Mouse (Mus musculus): ENCODE measurements around the gene Cela3a.

Cela3a gene

GRCm38 (mm10) chr4:137409691-137410090, at the start of gene Cela3a:
Cela3a (minus strand) TSS chr4:137409791.
- CTCF ChIA-PET = no interaction called here

DNA sequence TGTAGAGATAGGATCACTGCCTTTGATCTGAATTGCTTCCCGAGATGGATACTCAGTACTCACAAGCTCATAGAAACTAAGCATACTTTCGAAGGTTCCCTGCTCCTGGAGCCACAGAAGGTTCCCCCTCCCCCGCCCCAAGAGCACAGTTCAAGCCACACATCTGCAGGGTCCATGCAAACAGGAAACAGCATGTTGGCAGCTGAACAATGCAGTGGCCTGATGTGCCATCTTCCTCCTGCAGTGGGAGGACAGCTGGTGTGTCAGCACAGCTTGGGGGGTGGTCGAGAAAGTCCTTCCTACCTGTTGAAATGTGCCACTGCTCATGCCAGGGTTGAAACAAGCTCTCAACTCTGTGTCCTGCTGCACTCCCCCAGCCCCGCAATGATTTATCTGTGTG, 49.3 kb upstream of the Cela3a start:
- CTCF ChIA-PET = interaction anchor here (0.7 kb wide), 1 partner anchor 88 kb away, joined by 3 read pairs; no protein-coding TSS in a partner anchor

DNA sequence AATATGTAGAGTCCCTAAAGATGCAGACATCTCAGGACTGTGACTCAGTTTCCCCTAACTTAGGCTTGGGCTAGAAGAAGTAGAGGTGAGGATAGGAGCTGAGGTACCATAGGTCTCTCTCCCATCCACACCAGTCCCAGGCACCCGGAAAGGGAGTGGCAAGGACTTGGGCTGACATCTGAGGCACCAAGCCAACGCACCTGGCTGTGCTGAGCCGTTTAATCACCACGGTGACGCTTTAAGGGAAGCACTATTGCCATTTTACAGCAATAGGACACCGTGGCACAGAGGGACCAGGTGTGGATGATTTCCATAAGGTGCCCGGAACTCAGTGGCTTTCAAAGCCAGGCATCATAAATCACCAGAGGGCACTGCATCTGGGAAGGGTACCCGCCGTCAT, 48.7 kb upstream of the Cela3a start:
- CTCF ChIA-PET = no interaction called here

DNA sequence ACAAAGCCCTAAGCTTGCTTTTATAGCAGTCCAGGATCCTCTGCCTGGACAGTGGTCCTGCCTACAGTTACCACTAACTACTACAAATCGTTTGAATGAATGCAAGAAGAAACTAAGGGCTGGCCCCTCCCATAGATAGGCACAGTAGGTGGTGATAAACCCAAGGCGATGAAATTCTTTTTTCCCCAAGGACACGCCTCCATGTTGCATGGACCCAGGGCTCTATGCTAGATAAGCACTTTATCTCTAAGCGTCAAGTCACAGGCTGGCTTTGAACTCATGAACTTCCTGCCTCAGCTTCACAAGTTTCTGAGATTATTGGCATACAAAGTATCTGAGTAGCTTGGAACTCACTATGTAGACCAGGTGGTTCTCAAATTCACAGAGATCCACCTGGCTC, 47.7 kb upstream of the Cela3a start:
- CTCF ChIA-PET = no interaction called here

DNA sequence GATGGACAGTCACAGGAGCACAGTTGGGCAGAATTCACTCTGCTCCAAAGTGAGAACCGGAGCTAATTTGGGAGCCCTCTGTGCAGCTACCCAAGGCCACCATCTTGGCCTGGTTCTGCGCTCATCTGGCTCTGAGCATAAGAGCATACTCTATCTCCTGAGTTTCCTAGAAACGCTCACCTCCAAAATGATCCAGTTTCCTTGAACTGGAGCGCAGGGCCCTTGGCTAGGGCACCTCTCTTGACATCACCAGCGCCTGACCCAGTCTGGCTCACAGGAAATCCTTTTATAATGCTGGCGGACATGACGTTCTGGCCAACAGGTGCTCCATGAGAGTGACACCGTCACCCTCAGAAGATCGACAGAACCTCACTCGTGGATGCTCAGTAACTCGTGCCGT, 47.0 kb upstream of the Cela3a start:
- CTCF ChIA-PET = no interaction called here

GRCm38 (mm10) chr4:137454582-137454981, 45.0 kb upstream of the Cela3a start:
- CTCF ChIA-PET = no interaction called here

GRCm38 (mm10) chr4:137453234-137453767, 43.7 kb upstream of the Cela3a start, which contains the start of gene 1700013G24Rik:
1700013G24Rik (plus strand) TSS chr4:137453284.
- CTCF ChIA-PET = no interaction called here

DNA sequence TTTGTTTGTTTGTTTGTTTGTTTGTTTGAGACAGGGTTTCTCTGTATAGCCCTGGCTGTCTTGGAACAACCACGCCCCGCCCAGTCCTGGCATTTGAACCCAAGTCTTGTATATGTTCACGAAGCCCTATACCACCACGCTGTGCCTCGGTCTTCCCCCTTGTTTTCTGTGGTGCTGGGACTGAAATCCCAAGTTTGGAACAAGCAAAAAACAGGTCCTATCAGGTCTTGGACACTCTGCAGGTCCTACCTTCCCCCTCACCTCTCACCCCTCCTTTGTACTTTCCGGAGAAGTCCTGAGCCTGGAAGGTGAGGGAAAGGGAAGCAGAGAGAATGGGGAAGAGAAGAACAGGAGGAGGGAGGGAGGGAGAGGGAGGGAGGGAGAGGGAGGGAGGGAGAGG, 42.6 kb upstream of the Cela3a start:
- CTCF ChIA-PET = no interaction called here

- CTCF ChIA-PET = no interaction called here
These were observed 40.1 kb upstream of the Cela3a start for GRCm38 (mm10) chr4:137449715-137450114.

- CTCF ChIA-PET = interaction anchor here (0.6 kb wide), 1 partner anchor 98 kb away, joined by 11 read pairs; no protein-coding TSS in a partner anchor
These were observed 39.5 kb upstream of the Cela3a start for GRCm38 (mm10) chr4:137449132-137449531.

DNA sequence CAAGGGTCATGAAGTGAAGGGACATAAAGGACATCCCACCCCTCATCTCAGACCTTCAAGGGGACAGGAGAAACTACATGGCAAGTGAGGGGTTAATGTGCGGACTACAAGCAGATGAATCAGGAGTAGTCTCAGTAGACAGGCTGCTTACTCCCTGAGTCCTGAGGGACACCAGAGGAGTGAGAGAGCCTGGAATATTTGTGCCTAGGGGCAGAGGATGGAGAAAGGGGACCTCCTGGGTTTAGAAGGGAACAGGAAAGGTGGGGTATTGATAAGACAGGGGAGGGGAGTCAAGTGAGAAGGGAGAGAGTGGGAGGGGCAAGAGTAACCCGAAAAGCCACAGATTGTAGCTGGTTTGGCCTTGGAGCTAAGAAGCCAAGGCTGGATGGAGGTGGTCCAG, 39.0 kb upstream of the Cela3a start:
- CTCF ChIA-PET = interaction anchor here (0.6 kb wide), 1 partner anchor 97 kb away, joined by 11 read pairs; no protein-coding TSS in a partner anchor

GRCm38 (mm10) chr4:137448197-137448596, 38.6 kb upstream of the Cela3a start:
- CTCF ChIA-PET = no interaction called here

GRCm38 (mm10) chr4:137447363-137448196, 38.0 kb upstream of the Cela3a start:
- CTCF ChIA-PET = no interaction called here

DNA sequence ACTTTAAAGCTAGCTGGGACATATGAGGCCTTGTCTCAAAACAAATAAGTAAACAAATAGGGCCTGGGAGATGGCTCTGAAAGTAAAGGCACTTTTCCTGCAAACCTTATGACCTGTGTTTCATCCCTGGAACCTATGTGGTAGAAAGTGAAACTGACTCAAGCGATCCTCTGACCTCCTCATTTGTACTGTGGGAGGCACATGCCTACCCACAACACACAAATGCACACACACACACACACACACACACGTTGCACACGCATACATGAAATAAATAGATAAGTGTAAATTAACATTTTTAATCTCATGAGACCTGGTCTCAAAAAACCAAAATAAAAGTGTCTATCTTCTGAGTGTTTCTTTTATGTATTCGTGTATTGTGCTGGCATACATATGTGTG, 36.3 kb upstream of the Cela3a start:
- CTCF ChIA-PET = no interaction called here

GRCm38 (mm10) chr4:137443625-137444024, 34.0 kb upstream of the Cela3a start:
- CTCF ChIA-PET = interaction anchor here (0.6 to 1.0 kb wide), 2 partner anchors 74 to 89 kb away, joined by 3 to 4 read pairs; no protein-coding TSS in a partner anchor

GRCm38 (mm10) chr4:137441332-137441731, 31.7 kb upstream of the Cela3a start:
- CTCF ChIA-PET = no interaction called here

- CTCF ChIA-PET = no interaction called here
These were observed 29.3 kb upstream of the Cela3a start for GRCm38 (mm10) chr4:137438842-137439241.

GRCm38 (mm10) chr4:137436979-137437669, 27.5 kb upstream of the Cela3a start:
- CTCF ChIA-PET = no interaction called here

DNA sequence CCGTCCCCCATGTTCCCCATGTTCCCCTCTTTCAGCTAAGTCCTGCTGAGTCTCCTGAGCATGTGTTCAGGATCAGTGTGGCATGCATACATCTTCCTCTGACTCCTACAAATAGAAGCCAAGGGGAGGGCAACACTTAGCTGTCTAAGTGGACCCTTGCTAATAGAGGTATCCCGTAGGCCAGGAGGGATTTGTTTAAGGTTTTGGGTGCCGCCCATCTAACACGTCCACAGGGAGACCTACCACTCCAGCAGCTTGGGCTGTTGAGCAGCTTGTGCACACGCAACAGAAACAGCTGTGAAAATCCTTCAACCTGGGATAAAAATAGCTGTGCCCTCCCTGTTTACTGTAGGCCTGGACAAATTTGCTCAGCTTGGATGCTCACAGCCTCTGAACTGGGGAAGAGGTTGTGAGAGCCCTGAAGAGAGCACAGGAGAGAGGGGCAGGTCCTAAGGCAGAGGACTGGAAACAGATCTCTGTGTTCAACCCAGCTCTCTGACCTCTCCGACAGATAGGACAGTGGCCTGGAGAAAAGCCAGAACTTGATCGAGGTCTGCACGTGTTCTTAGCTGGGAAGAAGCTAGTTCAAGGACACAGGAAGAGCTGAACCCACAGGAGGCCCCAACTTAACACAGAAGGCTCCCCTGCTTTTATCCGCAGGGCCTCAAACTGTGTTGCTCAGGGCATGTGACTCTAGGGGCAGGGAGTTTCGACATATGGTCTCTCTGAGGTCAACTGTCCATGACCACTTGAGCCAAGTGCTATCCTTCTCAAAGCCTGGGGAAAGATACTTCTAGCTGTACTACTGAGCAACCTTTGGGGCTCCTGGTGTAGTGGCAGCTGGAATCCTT, 23.3 kb upstream of the Cela3a start:
- CTCF ChIA-PET = interaction anchor here (0.6 kb wide), 1 partner anchor 93 kb away, joined by 4 read pairs; no protein-coding TSS in a partner anchor

DNA sequence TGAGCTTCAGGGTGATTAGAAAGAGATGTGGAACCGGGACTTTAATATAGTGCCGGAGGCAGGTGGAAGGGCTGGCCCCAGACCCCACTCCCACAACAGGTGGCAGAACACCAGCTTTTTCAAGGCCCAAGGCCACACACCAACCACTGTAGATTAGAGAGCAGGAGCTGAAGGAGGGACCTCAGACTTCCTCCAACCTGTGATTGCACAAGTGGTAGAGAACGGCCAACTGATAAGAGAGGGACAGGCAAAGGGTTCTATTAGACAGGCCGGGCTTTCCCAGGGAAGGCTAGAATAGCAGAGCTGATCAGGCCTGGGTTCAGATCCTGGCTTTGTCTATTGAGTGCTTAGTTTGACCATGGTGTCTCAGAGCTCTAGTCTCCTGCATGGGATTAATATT, 20.9 kb upstream of the Cela3a start, which contains the start of gene Cela3b:
Gene Cela3b, minus strand, starts transcription at position 39 of the 400 bp plus-strand sequence.
- CTCF ChIA-PET = interaction anchor here (0.7 kb wide), 1 partner anchor 123 kb away, joined by 3 read pairs; no protein-coding TSS in a partner anchor

Measured in spleen, embryonic (tissue).